Mouse (Mus musculus) embryonic stem cell, embryonic (primary cell): ENCODE results near the gene Pim1.

Experiments
- CTCF ChIA-PET, 4 experiments: fragments of 300-600 bp in 2 of 4; fragments of 350-600 bp in 2 of 4; sonication (Branson Sonifier 250); formaldehyde crosslinking; loops; one replicate each; lab custom pipeline; 2022; ENCODE audit warnings: inconsistent platforms in 2 of 4; lab: Charles Lee
- POLR2A ChIA-PET, 4 experiments: fragments of 300-600 bp in 2 of 4; fragments of 350-600 bp in 2 of 4; sonication (Branson Sonifier 250); formaldehyde crosslinking; loops; one replicate each; lab custom pipeline; 2022; ENCODE audit warnings: antibody characterized with exemption in 4 of 4, inconsistent platforms in 1 of 4; lab: Charles Lee

The Pim1 gene

DNA sequence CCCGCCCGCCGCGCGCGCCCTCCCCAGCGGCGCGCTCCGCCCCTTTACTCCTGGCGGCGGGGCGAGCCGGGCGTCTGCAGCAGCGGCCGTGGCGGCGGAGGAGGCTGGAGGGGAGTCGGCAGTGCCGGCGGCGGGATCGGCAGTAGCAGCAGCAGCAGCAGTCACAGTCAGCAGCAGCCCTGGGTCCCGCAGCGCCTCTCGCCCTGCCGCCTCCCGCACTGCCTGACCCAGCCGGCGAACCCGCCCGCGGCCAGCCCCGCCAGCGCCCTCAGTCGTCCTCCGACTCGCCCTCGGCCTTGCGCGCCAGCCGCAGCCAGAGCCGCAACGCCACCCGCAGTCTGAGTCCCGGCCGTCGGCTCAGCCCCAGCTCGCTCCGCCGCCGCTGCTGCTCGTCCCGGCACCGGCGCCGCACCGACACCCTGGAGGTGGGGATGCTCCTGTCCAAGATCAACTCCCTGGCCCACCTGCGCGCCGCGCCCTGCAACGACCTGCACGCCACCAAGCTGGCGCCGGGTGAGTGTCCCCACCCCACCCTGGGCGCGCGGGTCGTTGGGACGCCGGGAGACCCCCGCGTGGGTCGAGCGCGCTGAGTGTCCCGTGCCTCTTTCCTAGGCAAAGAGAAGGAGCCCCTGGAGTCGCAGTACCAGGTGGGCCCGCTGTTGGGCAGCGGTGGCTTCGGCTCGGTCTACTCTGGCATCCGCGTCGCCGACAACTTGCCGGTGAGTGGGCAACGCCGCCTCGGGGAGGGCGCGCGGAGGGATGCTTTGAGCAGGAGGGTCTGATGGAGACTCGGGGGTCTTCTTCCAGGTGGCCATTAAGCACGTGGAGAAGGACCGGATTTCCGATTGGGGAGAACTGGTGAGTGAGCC is at the start of gene Pim1:
Gene Pim1 (plus strand): TSS at position 41 of the 869 bp plus-strand sequence.
- ChIA-PET POLR2A (interaction anchor here (0.6 to 6.9 kb wide), 97 partner anchors 8 to 868 kb away, joined by 3 to 188 read pairs (median 5); partner anchors contain the start of genes Mtch1 (in 2 of the 4) and Srsf3 (in 1 of the 4)), CTCF (interaction anchor here (0.7 to 1.7 kb wide), 19 partner anchors 8 to 188 kb away, joined by 3 to 9 read pairs (median 3); no protein-coding TSS in a partner anchor)

DNA sequence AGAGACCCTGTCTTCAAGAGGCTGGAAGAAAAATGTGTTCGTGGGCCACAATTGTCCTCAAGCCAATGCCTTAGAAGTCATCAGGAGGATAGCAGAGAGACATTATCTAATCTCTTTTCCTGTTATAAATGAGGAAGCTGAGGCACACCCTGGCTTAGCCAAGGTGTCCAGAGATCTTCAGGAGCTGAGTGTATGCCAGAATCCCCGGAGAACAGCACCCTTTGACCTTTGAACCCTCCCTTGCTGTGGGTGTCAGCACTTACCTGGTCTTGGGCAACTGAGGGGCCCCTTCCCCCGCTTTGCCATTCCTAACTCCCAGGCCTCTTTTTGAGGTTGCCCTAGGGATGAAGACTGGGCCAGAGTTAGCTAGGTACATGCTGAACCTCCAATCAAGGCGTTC is 49.0 kb upstream of the Pim1 start:
- ChIA-PET POLR2A (interaction anchor here in 2 of 4 experiments (0.6 to 5.5 kb wide), 26 partner anchors 9 to 347 kb away, joined by 3 to 72 read pairs (median 4); partner anchors contain the start of gene Pim1 (in 1 of the 2)), CTCF (interaction anchor here in 2 of 4 experiments (0.5 to 1.0 kb wide), 4 partner anchors 19 to 279 kb away, joined by 3 read pairs; no protein-coding TSS in a partner anchor)

DNA sequence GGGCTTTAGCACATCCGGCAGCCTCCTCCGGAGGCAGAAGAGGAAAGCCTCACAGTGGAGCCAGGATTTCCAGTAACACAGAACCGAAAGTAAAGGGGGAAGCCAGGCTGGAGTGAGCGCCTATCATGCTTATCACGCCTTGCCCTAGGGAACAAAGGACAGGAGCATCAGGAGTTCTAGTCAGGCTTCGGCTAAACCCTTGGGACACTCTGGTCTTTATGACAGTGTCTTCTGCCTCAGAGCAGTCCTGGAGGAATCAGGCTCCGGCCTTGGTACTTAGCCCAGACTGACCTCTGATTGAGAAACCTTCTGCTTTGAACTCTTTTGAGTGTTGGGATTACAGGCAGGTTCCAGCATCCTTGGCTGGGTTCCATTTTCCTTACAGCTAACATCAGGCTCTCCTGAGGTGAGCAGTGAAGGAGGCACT is 48.4 kb upstream of the Pim1 start:
- POLR2A ChIA-PET = interaction anchor here in 3 of 4 experiments (0.6 to 5.5 kb wide), 27 partner anchors 8 to 917 kb away, joined by 3 to 72 read pairs (median 4); partner anchors contain the start of gene Pim1 (in 1 of the 3)
- CTCF ChIA-PET = interaction anchor here in 2 of 4 experiments (0.5 to 1.0 kb wide), 3 partner anchors 20 to 279 kb away, joined by 3 read pairs; no protein-coding TSS in a partner anchor

DNA sequence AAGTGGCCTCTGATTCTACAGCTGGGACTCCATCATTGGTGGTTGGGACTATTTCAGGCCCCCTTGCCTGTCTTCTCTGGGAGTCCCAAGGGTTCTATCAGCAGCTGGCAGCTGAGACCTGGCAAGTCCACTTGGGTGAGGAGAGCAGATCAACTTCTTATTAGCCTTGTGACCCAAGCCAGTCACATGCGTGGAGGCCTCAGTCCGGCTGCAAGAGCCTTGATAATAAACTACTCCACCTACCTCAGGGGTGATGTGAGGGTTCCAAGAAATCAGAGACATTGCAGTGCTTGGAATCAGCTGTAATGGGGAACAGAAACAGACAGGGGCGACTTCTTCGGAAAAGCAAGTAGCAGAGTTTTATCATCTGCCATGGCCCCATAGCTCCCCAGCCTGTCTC is 46.8 kb upstream of the Pim1 start:
- ChIA-PET CTCF (interaction anchor here in 2 of 4 experiments (0.6 to 0.7 kb wide), 2 partner anchors 27 to 47 kb away, joined by 3 to 5 read pairs; no protein-coding TSS in a partner anchor), POLR2A (interaction anchor here in 3 of 4 experiments (0.6 to 2.5 kb wide), 8 partner anchors 12 to 440 kb away, joined by 3 to 8 read pairs (median 4); no protein-coding TSS in a partner anchor)

DNA sequence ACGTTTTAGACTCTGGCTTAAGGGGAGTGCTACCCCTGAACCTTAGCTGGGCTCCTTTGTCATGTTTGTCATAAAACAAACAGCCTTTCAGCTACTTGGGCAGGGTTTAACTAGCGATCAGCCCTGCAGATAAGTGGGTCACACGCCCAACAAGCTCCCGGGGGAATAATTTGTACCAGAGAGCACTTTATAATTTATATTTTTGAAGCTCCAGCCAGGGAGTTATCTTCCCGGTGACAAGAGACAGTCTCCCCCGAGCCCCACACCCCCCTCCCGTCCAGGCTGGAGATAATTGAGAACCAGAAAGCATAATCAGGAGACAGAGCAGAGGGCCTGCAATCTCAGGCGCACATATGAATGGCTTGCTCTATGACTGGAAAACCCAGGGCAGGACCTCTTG is 45.5 kb upstream of the Pim1 start:
- ChIA-PET CTCF (interaction anchor here (0.5 to 1.1 kb wide), 8 partner anchors 9 to 580 kb away, joined by 3 to 8 read pairs (median 4); no protein-coding TSS in a partner anchor), POLR2A (interaction anchor here in 3 of 4 experiments (0.6 to 8.0 kb wide), 26 partner anchors 8 to 264 kb away, joined by 3 to 194 read pairs (median 4); partner anchors contain the start of gene Pim1 (in 2 of the 3))

DNA sequence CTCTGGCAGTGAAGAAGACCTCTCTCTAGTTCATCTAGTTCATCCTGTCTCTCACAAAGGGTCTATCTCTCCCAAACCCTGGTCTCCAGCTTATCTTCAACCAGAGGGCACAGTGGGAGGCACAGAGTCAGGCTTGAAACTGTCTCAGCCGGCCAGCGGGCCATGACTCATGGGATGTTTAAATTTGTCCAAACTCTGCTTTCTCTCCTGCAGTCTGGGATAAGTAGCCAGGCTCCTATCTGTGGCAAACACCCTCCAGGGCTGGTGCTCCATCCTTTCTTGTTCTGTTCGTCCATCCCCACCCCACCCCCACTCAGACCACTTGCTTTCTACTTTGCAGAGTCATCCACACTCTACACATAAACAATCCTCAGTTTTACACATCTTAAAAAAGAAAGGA is 43.2 kb upstream of the Pim1 start:
- CTCF ChIA-PET = interaction anchor here in 2 of 4 experiments (0.5 to 1.0 kb wide), 2 partner anchors 22 to 661 kb away, joined by 4 to 6 read pairs; no protein-coding TSS in a partner anchor

DNA sequence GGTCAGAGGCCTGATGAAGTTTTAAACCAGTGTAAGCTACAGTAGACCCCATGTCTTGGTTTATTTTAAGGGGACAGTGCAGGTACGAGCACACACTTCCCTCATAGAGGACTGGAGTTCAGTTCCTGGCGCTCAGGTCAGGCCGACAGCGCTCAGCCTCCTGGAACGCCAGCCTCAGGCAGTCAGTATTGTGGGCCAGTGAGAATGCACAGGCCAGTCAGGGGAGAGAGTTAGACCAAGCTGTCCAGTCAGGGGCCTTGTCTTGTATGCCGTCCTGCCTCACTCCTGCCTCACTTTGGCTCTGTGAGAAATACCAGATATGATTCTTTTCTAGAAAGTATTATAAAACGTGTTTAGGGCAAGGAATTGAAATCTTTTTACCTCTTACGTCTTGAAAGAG is 42.5 kb upstream of the Pim1 start:
- ChIA-PET CTCF (interaction anchor here in 1 of 4 experiments (1.0 kb wide), 1 partner anchor 21 kb away, joined by 6 read pairs; no protein-coding TSS in a partner anchor), POLR2A (interaction anchor here (0.7 to 8.0 kb wide), 12 partner anchors 7 to 425 kb away, joined by 3 to 194 read pairs (median 14); partner anchors contain the start of gene Pim1 (in 1 of the 4))

More for the DNA sequence above, 43.2 kb upstream of the Pim1 start:
- POLR2A ChIA-PET = interaction anchor here in 3 of 4 experiments (0.6 to 8.0 kb wide), 10 partner anchors 10 to 123 kb away, joined by 3 to 194 read pairs (median 4); partner anchors contain the start of gene Pim1 (in 1 of the 3)

DNA sequence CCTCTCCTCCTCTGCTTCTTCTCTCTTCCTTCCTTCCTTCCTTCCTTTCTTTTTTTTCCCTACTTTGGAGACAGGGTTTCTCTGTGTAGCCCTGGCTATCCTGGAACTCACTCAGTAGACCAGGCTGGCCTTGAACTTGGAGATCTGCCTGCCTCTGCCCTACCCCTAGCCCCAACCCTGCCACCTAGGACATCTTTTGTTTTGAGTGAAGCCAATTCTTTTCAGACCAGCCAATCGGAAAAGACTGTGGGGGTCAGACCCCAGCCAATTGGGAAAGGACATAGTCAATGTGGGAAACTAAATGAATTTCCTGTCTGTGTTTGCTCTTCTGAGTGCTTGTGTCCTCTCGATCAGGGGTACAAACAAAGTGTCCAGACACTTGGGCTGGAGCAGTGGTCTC is 42.0 kb upstream of the Pim1 start:
- CTCF ChIA-PET = interaction anchor here in 1 of 4 experiments (0.6 kb wide), 1 partner anchor 16 kb away, joined by 3 read pairs; no protein-coding TSS in a partner anchor
- POLR2A ChIA-PET = interaction anchor here (0.7 to 8.0 kb wide), 18 partner anchors 8 to 424 kb away, joined by 3 to 194 read pairs (median 21); partner anchors contain the start of gene Pim1 (in 2 of the 4)

DNA sequence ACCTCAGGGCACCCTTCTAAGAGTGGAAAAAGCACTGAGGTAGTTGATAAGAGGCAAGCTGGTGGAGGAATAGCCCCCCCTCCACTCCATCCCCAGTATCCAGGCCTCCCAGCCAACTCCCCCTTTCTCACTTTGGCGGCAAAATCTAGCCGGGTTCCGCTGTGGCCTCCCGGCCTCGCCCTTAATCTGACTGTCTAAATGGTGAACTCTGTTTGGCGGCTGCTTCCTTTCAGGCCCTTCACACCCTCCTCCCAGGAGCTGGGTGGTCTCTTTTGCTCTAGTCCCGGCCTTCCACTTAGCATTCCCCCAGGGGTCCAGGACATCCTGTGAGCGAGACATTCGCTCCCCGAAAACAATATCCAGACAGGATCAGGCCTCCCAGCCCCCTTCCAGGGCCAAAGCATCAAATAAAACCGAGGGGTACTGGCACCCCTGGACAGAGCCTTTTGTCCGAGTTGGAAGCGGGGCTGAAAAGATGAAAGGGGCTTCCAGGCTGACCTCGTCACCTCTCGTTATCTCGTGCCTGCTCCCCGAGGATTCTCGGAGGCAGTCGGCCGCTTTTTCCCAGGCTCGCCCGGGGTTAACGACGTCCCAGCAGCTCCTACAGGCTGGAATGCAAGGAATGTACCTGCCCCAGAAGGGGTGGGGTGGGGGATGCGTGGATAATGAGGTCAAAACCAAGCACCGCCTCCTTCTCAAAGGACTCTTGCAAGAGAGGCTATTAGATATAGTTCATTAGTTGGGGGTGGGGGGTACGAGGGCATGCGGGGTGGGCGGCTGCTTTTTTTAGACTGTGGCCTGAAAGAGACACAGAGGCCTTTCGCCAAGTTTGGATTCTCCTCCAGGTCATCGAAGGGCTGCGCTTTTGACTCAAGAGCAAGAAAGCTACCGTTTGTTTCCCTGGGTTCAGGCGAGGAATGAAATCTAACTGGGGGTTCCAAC is 39.4 kb upstream of the Pim1 start:
- POLR2A ChIA-PET = interaction anchor here (0.5 to 8.0 kb wide), 74 partner anchors 8 to 1349 kb away, joined by 3 to 194 read pairs (median 6); partner anchors contain the start of genes Pim1 (in 3 of the 4), Mtch1 (in 1 of the 4) and Srsf3 (in 1 of the 4)
- CTCF ChIA-PET = interaction anchor here (0.6 to 2.1 kb wide), 14 partner anchors 14 to 189 kb away, joined by 3 to 9 read pairs (median 4); partner anchors contain the start of gene Pim1 (in 1 of the 4)

DNA sequence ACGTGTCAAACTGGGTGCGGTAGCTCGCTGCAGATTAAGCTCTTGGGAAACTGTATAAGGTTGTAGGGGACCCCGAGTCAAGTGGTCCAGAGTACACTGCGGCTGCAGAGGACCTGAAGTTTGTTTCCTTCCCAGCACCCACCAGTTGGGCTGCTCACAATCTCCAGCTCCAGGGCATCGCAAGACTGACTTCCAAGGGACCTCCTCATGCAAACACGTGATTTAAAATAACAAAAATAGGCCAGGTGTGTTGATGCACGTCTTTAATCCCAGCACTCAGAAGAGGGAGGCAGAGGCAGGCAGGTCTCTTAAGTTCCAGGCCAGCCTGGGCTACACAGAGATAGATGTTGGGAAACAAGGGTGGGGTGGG is 38.7 kb upstream of the Pim1 start:
- ChIA-PET CTCF (interaction anchor here in 3 of 4 experiments (0.7 to 2.1 kb wide), 11 partner anchors 13 to 68 kb away, joined by 3 to 9 read pairs (median 6); partner anchors contain the start of gene Pim1 (in 1 of the 3)), POLR2A (interaction anchor here (0.6 to 8.0 kb wide), 60 partner anchors 8 to 427 kb away, joined by 3 to 194 read pairs (median 7); partner anchors contain the start of genes Pim1 (in 3 of the 4), Mtch1 (in 1 of the 4) and Srsf3 (in 1 of the 4))

DNA sequence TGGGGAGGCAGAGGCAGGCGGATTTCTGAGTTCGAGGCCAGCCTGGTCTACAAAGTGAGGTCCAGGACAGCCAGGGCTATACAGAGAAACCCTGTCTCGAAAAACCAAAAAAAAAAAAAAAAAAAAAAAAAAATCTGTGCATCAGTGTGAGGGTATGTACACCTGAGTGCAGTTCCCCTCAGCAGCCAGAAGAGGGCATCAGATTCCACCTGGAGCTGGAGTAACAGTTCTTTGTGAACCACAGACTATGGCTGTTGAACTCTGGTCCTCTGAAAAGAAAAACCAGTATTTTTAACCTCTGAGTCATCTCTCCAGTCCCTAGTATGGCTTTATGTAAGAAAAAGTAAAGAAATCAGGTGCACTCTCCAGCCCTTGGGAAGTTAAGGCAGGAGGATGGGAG is 36.4 kb upstream of the Pim1 start:
- CTCF ChIA-PET = interaction anchor here (0.5 to 2.6 kb wide), 16 partner anchors 9 to 1383 kb away, joined by 3 to 17 read pairs (median 4); no protein-coding TSS in a partner anchor

GRCm38 (mm10) chr17:29455411-29456120 is 35.0 kb upstream of the Pim1 start:
- ChIA-PET CTCF (interaction anchor here in 2 of 4 experiments (0.6 to 2.6 kb wide), 9 partner anchors 14 to 1466 kb away, joined by 3 to 8 read pairs (median 4); no protein-coding TSS in a partner anchor), POLR2A (interaction anchor here in 3 of 4 experiments (0.6 to 15.6 kb wide), 16 partner anchors 11 to 323 kb away, joined by 3 to 188 read pairs (median 6); partner anchors contain the start of gene Pim1 (in 2 of the 3))

More for the DNA sequence above, 36.4 kb upstream of the Pim1 start:
- POLR2A ChIA-PET = interaction anchor here (0.6 to 15.6 kb wide), 27 partner anchors 9 to 417 kb away, joined by 3 to 188 read pairs (median 5); partner anchors contain the start of genes Pim1 (in 2 of the 4) and Cmtr1 (in 1 of the 4)

- POLR2A ChIA-PET = interaction anchor here in 3 of 4 experiments (0.6 to 15.6 kb wide), 15 partner anchors 10 to 1901 kb away, joined by 3 to 188 read pairs (median 11); partner anchors contain the start of gene Pim1 (in 2 of the 3)
- CTCF ChIA-PET = interaction anchor here in 1 of 4 experiments (1.6 kb wide), 1 partner anchor 26 kb away, joined by 6 read pairs; no protein-coding TSS in a partner anchor
Observed at GRCm38 (mm10) chr17:29456476-29456875, 34.1 kb upstream of the Pim1 start.

DNA sequence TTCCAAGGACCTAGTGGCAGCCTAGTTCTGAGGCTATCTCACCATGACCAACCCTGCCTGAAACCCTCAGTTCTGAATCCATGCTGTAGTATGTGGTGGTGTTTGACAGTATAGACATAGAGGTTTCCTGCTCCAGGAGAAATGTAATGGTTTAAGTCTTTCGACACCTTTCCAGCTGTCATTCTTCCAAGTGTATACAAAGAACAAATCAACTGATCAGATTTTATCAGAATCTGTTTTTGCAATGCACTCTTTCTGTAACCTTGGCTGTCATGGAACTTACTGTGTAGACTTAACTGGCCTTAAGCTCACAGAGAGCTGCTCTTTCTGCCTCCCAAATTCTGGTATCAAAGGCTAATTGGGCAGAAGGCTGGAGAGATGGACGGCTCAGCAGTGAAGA is 33.6 kb upstream of the Pim1 start:
- CTCF ChIA-PET = interaction anchor here in 1 of 4 experiments (1.6 kb wide), 1 partner anchor 26 kb away, joined by 6 read pairs; no protein-coding TSS in a partner anchor
- POLR2A ChIA-PET = interaction anchor here in 2 of 4 experiments (0.6 to 15.6 kb wide), 18 partner anchors 7 to 969 kb away, joined by 3 to 194 read pairs (median 12); partner anchors contain the start of genes Pim1 (in 2 of the 2) and Mtch1 (in 1 of the 2)
